Mouse (Mus musculus) midbrain, embryonic 16.5 days (tissue): Measurements from ENCODE around the gene Celf2. TPM values are rescaled to one million over a fixed set of nuclear protein-coding genes. Genes with fewer than 3 reads are reported as not detected.

Source experiments
- ATAC-seq: fragments of 200-750 bp; cut with Nextera tagmentation; 2 replicates; pipeline ENCODE4 v1.8.0; 2017; ENCODE audit warnings: moderate TSS enrichment
- H3K27ac ChIP-seq: fragments of 300-500 bp; sonication (generic); 2 replicates; pipeline ENCODE4 v1.5.1; 2014; ENCODE audit warnings: mild to moderate bottlenecking, low read length, mixed read lengths
- H3K27me3 ChIP-seq: fragments of 300-500 bp; sonication (generic); 2 replicates; pipeline ENCODE4 v1.6.1; 2014; ENCODE audit warnings: low read depth, low read length, mixed read lengths; ENCODE audit not compliant: control insufficient read depth, insufficient read depth
- H3K36me3 ChIP-seq: fragments of 300-500 bp; sonication (generic); 2 replicates; pipeline ENCODE4 v1.6.1; 2014; ENCODE audit warnings: mild to moderate bottlenecking, low read length, moderate library complexity, mixed read lengths; ENCODE audit not compliant: control insufficient read depth, insufficient read depth
- H3K4me1 ChIP-seq: fragments of 300-500 bp; sonication (generic); 2 replicates; pipeline ENCODE4 v1.6.1; 2014; ENCODE audit warnings: mild to moderate bottlenecking, low read length, mixed read lengths; ENCODE audit not compliant: control insufficient read depth, insufficient read depth
- H3K4me2 ChIP-seq: fragments of 300-500 bp; sonication (generic); 2 replicates; pipeline ENCODE4 v1.6.1; 2014; ENCODE audit warnings: mild to moderate bottlenecking, low read length, mixed read lengths
- H3K4me3 ChIP-seq: fragments of 300-500 bp; sonication (generic); 2 replicates; pipeline ENCODE4 v1.5.1; 2014; ENCODE audit warnings: low read depth, mild to moderate bottlenecking, low read length, moderate library complexity, mixed read lengths
- H3K9ac ChIP-seq: fragments of 300-500 bp; sonication (generic); 2 replicates; pipeline ENCODE4 v1.6.1; 2014; ENCODE audit warnings: low read depth, low read length, mixed read lengths
- H3K9me3 ChIP-seq: fragments of 300-500 bp; sonication (generic); replicated peaks from 2 replicates; pipeline ENCODE4 v1.6.1; 2014; ENCODE audit warnings: mild to moderate bottlenecking, low read length, mixed read lengths; ENCODE audit not compliant: control insufficient read depth, poor library complexity, severe bottlenecking
- WGBS: fragments of 180-500 bp; shearing (Covaris S2); extraction: QIAGEN DNeasy Blood & Tissue Kit; methylation state at CpG from one replicate; pipeline ENCODE4 v1.1.7; 2014; 5-methylcytosine and 5-hydroxymethylcytosine counted together
- polyA plus RNA-seq: library from polyadenylated mRNA; unstranded; fragments of >200 nt; fragmentation: Nextera tagmentation; extraction: Ambion mirVana; gene quantifications from 2 replicates; pipeline ENCODE4 v1.2.1, GENCODE M21; 2015

Celf2 gene
- polyA plus RNA-seq, 1 experiment from 2014 or later: 160 TPM

- H3K4me1 ChIP-seq: no peaks in the 10 kb centered on the region
- no peaks in the 10 kb centered on the region for H3K36me3 ChIP-seq
- H3K27ac ChIP-seq: no peak overlapping the region
- H3K9ac ChIP-seq: no peak overlapping the region
- no peaks in the 10 kb centered on the region for H3K27me3 ChIP-seq
- no peak for ATAC-seq
- no peak overlapping the region for H3K4me3 ChIP-seq
- no peaks in the 10 kb centered on the region for H3K9me3 ChIP-seq
- no peak overlapping the region for H3K4me2 ChIP-seq
- WGBS: 83% methylated on average over 5 of the region's 5 CpGs
These were observed 936.4 kb downstream of the Celf2 start for GRCm38 (mm10) chr2:6572976-6573375.

GRCm38 (mm10) chr2:6569040-6569542 lies 940.3 kb downstream of the Celf2 start:
- Histone ChIP-seq H3K4me2 (no peak overlapping the region), H3K4me3 (no peak overlapping the region), H3K27ac (peak overlapping the region; percentile 5; the same call in 1 of the 2 replicates), H3K36me3 (no peaks in the 10 kb centered on the region), H3K9me3 (no peaks in the 10 kb centered on the region), H3K4me1 (no peaks in the 10 kb centered on the region), H3K27me3 (no peaks in the 10 kb centered on the region), H3K9ac (no peak overlapping the region)
- WGBS: 92% methylated on average over 1 of the region's 1 CpGs
- no peak for ATAC-seq

GRCm38 (mm10) chr2:6565175-6565574 lies 944.2 kb downstream of the Celf2 start:
- H3K4me2 ChIP-seq: no peak overlapping the region
- H3K4me3 ChIP-seq: no peak overlapping the region
- H3K4me1 ChIP-seq: no peaks in the 10 kb centered on the region
- no peak for ATAC-seq
- peaks cover 5% of the 10 kb centered on the region; the same call in 1 of the 2 replicates for H3K36me3 ChIP-seq
- H3K9ac ChIP-seq: no peak overlapping the region
- WGBS: 85% methylated on average over 3 of the region's 3 CpGs
- no peak overlapping the region for H3K27ac ChIP-seq
- H3K27me3 ChIP-seq: no peaks in the 10 kb centered on the region
- no peaks in the 10 kb centered on the region for H3K9me3 ChIP-seq

- Histone ChIP-seq H3K27ac (no peak overlapping the region), H3K4me1 (no peaks in the 10 kb centered on the region), H3K9ac (no peak overlapping the region), H3K4me2 (no peak overlapping the region), H3K4me3 (no peak overlapping the region), H3K36me3 (peaks cover 12% of the 10 kb centered on the region; the same call in 1 of the 2 replicates), H3K27me3 (no peaks in the 10 kb centered on the region), H3K9me3 (no peaks in the 10 kb centered on the region)
- 98% methylated on average over 3 of the region's 3 CpGs for whole genome bisulfite sequencing
- ATAC-seq: no peak
These were observed 948.0 kb downstream of the Celf2 start for GRCm38 (mm10) chr2:6561337-6561736.

GRCm38 (mm10) chr2:6560802-6561201 lies 948.6 kb downstream of the Celf2 start:
- Histone ChIP-seq H3K4me2 (no peak overlapping the region), H3K4me3 (no peak overlapping the region), H3K27me3 (no peaks in the 10 kb centered on the region), H3K27ac (no peak overlapping the region), H3K36me3 (peaks cover 12% of the 10 kb centered on the region), H3K9ac (no peak overlapping the region), H3K9me3 (no peaks in the 10 kb centered on the region), H3K4me1 (no peaks in the 10 kb centered on the region)
- no peak for ATAC-seq
- 96% methylated on average over 3 of the region's 3 CpGs for WGBS

GRCm38 (mm10) chr2:6559581-6559980 lies 949.8 kb downstream of the Celf2 start:
- 96% methylated on average over 2 of the region's 2 CpGs for WGBS
- Histone ChIP-seq H3K4me1 (no peaks in the 10 kb centered on the region), H3K36me3 (peaks cover 12% of the 10 kb centered on the region), H3K9me3 (no peaks in the 10 kb centered on the region), H3K27ac (0 out of 2 replicates have a peak overlapping the region, but pooled peaks have one; percentile 26), H3K4me2 (no peak overlapping the region), H3K9ac (no peak overlapping the region), H3K4me3 (no peak overlapping the region), H3K27me3 (no peaks in the 10 kb centered on the region)
- no peak for ATAC-seq

- Histone ChIP-seq H3K4me3 (no peak overlapping the region), H3K27ac (no peak overlapping the region), H3K4me2 (no peak overlapping the region), H3K9me3 (no peaks in the 10 kb centered on the region), H3K27me3 (no peaks in the 10 kb centered on the region), H3K36me3 (peaks cover 12% of the 10 kb centered on the region), H3K9ac (no peak overlapping the region), H3K4me1 (no peaks in the 10 kb centered on the region)
- ATAC-seq: no peak
- WGBS: 87% methylated on average over 14 of the region's 14 CpGs
These were observed 950.8 kb downstream of the Celf2 start for GRCm38 (mm10) chr2:6558303-6559254.

GRCm38 (mm10) chr2:6557749-6558148 lies 951.6 kb downstream of the Celf2 start:
- Histone ChIP-seq H3K36me3 (peaks cover 12% of the 10 kb centered on the region), H3K4me1 (no peaks in the 10 kb centered on the region), H3K4me3 (no peak overlapping the region), H3K27me3 (no peaks in the 10 kb centered on the region), H3K27ac (no peak overlapping the region), H3K9me3 (no peaks in the 10 kb centered on the region), H3K4me2 (no peak overlapping the region), H3K9ac (no peak overlapping the region)
- ATAC-seq: no peak
- WGBS: 66% methylated on average over 3 of the region's 3 CpGs

GRCm38 (mm10) chr2:6556913-6557312 lies 952.5 kb downstream of the Celf2 start:
- WGBS: 92% methylated on average over 2 of the region's 2 CpGs
- ATAC-seq: no peak
- H3K27me3 ChIP-seq: no peaks in the 10 kb centered on the region
- H3K4me2 ChIP-seq: no peak overlapping the region
- no peak overlapping the region for H3K4me3 ChIP-seq
- no peak overlapping the region for H3K9ac ChIP-seq
- H3K4me1 ChIP-seq: no peaks in the 10 kb centered on the region
- H3K9me3 ChIP-seq: no peaks in the 10 kb centered on the region
- no peak overlapping the region for H3K27ac ChIP-seq
- peaks cover 15% of the 10 kb centered on the region for H3K36me3 ChIP-seq
